Mouse (Mus musculus) E14TG2a.4 (cell line): Measurements from ENCODE around the gene Olfr1094.

Experiments
- H3K27me3 ChIP-seq: 2 replicates; pipeline ENCODE4 v1.6.1; 2014; ENCODE audit warnings: low read length, control low read depth; ENCODE audit not compliant: insufficient read depth
- H3K36me3 ChIP-seq: 2 replicates; pipeline ENCODE4 v1.6.1; 2014; ENCODE audit warnings: low read length, control low read depth; ENCODE audit not compliant: insufficient read depth
- H3K4me1 ChIP-seq: replicated peaks from 2 replicates; pipeline ENCODE4 v1.6.1; 2014; ENCODE audit warnings: low read depth, low read length, control low read depth
- H3K4me3 ChIP-seq: replicated peaks from 2 replicates; pipeline ENCODE4 v1.5.1; 2014; ENCODE audit warnings: mild to moderate bottlenecking, low read length
- H3K9me3 ChIP-seq: 2 replicates; pipeline ENCODE4 v1.6.1; 2014; ENCODE audit warnings: low read length, control low read depth
- CTCF ChIP-seq: conservative IDR thresholded peaks from 2 replicates; pipeline ENCODE4 v1.5.1; 2014; ENCODE audit warnings: low read length
- NANOG ChIP-seq: IDR thresholded peaks from 2 replicates; pipeline ENCODE4 v1.6.1; 2014; ENCODE audit warnings: borderline replicate concordance, low read length, mixed read lengths
- POU5F1 ChIP-seq: IDR thresholded peaks from 2 replicates; pipeline ENCODE4 v1.6.1; 2014; ENCODE audit warnings: low read length, borderline replicate concordance

Gene Olfr1094

DNA sequence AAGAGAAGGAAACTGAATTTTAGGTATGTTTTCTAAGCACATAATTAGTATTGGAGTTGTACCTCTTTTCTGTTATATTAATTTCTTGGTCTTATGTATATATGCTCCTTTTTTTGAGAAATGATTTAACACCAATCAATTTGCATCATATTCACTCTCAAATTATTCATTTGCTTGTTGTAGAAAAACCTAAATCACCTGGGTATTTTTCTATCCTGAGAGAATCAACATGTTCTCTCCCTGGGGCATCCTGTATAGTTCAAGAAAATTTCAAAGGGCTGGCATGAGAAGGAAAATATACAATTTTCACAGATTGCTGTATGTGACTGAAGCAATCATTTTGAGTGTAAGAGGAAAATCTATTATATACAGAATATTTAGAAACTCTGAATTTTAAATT, at the start of gene Olfr1094:
TSS of gene Olfr1094 (plus strand) at position 301 of the 400 bp plus-strand sequence.
- no peak within 1 kb of the TSS for H3K4me3 ChIP-seq
- no peaks in the 10 kb centered on the region for H3K27me3 ChIP-seq
- no peaks in the 10 kb centered on the region for H3K4me1 ChIP-seq
- no peaks in the 10 kb centered on the region for H3K9me3 ChIP-seq
- TF ChIP-seq CTCF (no peak), NANOG (no peak), POU5F1 (no peak)
- H3K36me3 ChIP-seq: no peaks in the 10 kb centered on the region

DNA sequence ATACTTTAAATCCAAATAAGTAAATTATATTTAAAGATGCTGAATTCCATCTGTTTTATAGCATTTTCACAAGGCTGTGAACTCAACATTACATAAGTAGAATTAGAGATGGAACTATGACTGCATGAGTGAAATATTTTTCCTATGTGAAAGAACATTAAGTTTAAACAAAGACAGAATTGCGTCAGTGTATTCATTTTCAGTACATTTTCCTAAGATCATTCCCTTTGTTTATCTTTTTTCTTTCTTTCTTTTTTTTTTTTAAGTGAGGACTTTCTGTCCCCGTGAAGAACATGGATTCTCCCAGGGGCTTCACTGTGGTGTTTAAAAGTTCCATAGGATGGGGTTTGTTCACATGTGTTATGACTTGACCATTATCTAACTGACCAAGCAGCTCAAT, 42.3 kb upstream of the Olfr1094 start, which contains the start of gene Olfr1093:
TSS of gene Olfr1093 (plus strand) at position 301 of the 400 bp plus-strand sequence.
- Histone ChIP-seq H3K27me3 (no peaks in the 10 kb centered on the region), H3K4me3 (no peak within 1 kb of the TSS), H3K4me1 (no peaks in the 10 kb centered on the region), H3K36me3 (no peaks in the 10 kb centered on the region), H3K9me3 (no peaks in the 10 kb centered on the region)
- TF ChIP-seq NANOG: no peak
- TF ChIP-seq CTCF: no peak
- TF ChIP-seq POU5F1: no peak

DNA sequence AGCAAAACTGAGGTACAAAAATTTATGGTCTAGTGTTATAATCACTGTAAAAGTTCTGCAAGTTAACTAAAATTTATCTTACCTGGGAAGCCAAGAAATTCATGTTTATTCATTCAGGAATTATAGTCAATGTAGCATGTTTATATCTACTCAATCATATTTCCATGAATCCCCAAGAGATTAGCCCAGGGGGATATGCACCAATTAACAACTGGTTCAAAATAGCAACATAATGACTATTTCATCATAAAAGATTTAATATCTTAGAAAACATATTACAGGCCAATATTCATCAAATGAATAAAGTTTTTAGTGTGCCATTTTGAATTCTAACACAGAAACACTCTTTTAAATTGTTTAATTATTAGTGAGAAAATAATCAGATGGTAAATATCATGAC, 14.5 kb upstream of the Olfr1094 start, which contains the start of gene Olfr141:
TSS of gene Olfr141 (minus strand) at position 101 of the 400 bp plus-strand sequence.
- Histone ChIP-seq H3K4me1 (no peaks in the 10 kb centered on the region), H3K4me3 (no peak within 1 kb of the TSS), H3K36me3 (no peaks in the 10 kb centered on the region), H3K27me3 (no peaks in the 10 kb centered on the region), H3K9me3 (no peaks in the 10 kb centered on the region)
- TF ChIP-seq POU5F1 (no peak), NANOG (no peak), CTCF (no peak)

DNA sequence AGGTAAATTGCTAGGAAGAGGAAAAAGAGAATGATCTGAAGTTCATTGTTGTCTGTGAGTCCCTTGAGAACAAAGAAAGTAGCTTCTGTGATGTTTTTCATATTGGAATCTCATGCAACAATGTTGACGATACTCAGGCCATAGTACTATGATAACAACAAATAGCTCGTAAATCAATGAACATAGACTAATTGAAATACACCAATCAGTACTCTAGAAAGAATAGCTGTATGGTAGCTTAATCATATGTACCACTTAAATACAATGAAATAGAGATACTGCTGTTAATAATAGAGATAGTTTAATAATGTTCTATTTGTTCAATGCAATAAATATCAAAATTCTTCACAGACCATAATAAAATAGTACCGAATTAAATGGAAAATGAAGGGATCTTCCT, 27.1 kb downstream of the Olfr1094 start, which contains the start of gene Olfr1095:
TSS of gene Olfr1095 (minus strand) at position 101 of the 400 bp plus-strand sequence.
- no peaks in the 10 kb centered on the region for H3K4me1 ChIP-seq
- no peaks in the 10 kb centered on the region for H3K27me3 ChIP-seq
- TF ChIP-seq NANOG: no peak
- TF ChIP-seq POU5F1: no peak
- no peak for TF ChIP-seq CTCF
- no peaks in the 10 kb centered on the region for H3K36me3 ChIP-seq
- H3K9me3 ChIP-seq: no peaks in the 10 kb centered on the region
- no peak within 1 kb of the TSS for H3K4me3 ChIP-seq

DNA sequence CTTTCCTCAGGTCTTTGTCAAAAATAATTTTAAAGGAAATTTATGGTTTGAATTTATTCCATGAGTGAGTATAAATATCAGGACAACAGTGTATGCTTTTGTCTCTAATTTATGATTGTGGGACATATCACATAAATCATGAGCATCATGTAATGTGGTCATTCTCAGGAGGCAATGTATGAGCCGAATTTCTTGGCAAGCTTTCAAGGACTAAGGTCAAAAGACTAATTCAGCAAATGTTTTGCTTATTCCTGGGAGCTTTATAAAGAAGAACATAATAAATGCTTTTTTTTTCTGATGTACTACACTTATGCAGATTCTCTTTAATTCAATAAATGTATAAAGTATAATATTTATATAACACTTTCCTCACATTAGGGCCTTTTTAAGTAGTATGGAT, 50.2 kb downstream of the Olfr1094 start, which contains the start of gene Gm13723:
TSS of gene Gm13723 (minus strand) at position 101 of the 400 bp plus-strand sequence.
- no peaks in the 10 kb centered on the region for H3K4me1 ChIP-seq
- no peak for TF ChIP-seq POU5F1
- TF ChIP-seq CTCF: no peak
- no peak within 1 kb of the TSS for H3K4me3 ChIP-seq
- no peaks in the 10 kb centered on the region for H3K27me3 ChIP-seq
- no peaks in the 10 kb centered on the region for H3K9me3 ChIP-seq
- no peaks in the 10 kb centered on the region for H3K36me3 ChIP-seq
